Mouse (Mus musculus) c-Kit-positive CD71-negative TER-119-negative erythroid progenitor cells, embryonic 14.5 days (primary cell): ENCODE data around the gene Olfr1124.
"Not testable (repeated sequence)": the region's sequence is repeated elsewhere in the genome, so short reads cannot be mapped to it uniquely, and the experiment has no call there.

Experiments
- DNase-seq: peaks from one replicate; pipeline ENCODE4 v3.0.0-alpha.2; 2013; ENCODE audit warnings: low read depth

Olfr1124 gene

DNA sequence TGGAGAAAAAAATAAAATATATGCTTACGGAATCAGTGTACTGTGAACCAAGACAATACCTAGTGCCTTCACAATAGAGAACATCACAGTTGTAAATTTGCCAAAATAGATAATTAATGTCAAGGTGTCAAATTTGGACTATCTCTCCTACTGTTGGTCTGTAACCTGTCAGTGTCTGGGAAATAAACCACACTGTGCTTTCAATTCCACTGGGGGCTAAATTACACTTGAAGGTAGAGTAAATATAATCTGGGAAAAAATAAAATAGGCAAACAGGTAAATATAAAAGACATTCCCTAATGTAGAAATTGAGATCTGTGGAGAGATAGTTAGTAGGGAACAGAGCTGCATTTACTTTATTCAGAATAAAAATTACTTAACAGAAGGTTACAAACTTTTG is at the start of gene Olfr1124:
TSS of gene Olfr1124 (plus strand) at position 301 of the 400 bp plus-strand sequence.
- DNase-seq = no peak

DNA sequence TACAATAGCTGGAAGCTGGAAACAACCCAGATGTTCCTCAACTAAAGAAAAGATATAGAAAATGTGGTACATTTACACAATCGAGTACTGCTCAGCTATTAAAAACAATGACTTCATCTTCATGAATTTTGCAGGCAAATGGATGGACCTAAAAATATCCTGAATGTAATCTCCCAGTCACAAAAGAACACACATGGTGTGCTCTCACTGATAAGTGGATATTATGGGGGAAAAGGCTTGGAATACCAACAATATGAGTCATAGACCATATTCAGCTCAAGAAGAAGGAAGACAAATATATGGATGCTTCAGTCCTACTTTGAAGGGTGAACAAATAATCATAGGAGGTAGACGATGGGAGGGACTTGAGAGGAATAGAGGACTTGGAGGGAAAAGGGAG is 46.1 kb upstream of the Olfr1124 start:
- DNase-seq = no peak

- DNase-seq = no peak
Observed at GRCm38 (mm10) chr2:87385549-87385948, 44.5 kb upstream of the Olfr1124 start, which contains the start of gene Olfr1122. Gene Olfr1122, plus strand, starts transcription at chr2:87385849.

- not testable (repeated sequence) for DNase-seq
Observed at GRCm38 (mm10) chr2:87393605-87394004, 36.5 kb upstream of the Olfr1124 start.

GRCm38 (mm10) chr2:87394686-87395085 is 35.4 kb upstream of the Olfr1124 start:
- not testable (repeated sequence) for DNase-seq

DNA sequence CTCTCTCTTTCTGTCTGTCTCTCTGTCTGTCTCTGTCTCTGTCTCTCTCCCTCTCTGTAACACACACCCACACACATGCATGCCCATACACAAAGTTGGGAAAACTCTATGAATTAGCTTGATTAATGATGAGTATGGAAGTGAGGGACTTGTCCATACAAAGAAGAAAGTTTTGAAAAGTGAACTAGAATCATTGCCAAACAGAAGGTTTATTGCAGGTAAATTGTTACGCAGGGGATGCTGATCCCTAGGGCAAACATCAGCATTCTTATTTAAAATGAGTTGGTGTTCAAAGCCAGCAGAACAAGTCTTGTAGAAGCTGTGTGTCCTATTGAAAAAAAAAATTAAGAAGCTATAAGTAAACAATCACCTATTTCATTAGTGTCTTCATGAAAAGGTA is 13.7 kb upstream of the Olfr1124 start, which contains the start of gene Olfr1123:
TSS of gene Olfr1123 (plus strand) at position 301 of the 400 bp plus-strand sequence.
- no peak for DNase-seq

- DNase-seq = no peak
Observed at GRCm38 (mm10) chr2:87437731-87438130, 7.7 kb downstream of the Olfr1124 start.

GRCm38 (mm10) chr2:87453662-87454061 is 23.6 kb downstream of the Olfr1124 start, which contains the start of gene Olfr1126:
Gene Olfr1126, plus strand, starts transcription at chr2:87453962.
- DNase-seq = no peak

GRCm38 (mm10) chr2:87461769-87462168 is 31.7 kb downstream of the Olfr1124 start:
- DNase-seq = no peak

DNA sequence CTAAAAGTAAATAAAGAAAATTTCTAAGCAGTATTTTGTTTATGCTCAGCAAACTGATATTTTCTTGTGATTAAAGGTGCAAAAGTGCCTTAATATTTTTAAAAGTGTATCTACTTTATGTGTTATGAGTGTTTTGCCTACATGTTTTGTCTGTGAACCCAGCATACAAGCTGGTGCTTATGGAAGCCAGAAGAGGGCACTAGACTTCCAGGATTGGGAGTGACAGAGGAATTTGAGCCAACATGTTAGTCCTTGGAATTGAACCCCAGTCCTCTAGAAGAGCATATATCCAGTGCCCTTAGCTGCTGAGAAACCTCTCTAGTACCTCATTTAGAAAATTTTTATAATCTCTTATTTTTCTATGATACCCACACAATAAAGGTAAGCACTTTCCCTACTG is 50.1 kb downstream of the Olfr1124 start:
- no peak for DNase-seq

GRCm38 (mm10) chr2:87481158-87481557 is 51.1 kb downstream of the Olfr1124 start:
- DNase-seq = no peak

DNA sequence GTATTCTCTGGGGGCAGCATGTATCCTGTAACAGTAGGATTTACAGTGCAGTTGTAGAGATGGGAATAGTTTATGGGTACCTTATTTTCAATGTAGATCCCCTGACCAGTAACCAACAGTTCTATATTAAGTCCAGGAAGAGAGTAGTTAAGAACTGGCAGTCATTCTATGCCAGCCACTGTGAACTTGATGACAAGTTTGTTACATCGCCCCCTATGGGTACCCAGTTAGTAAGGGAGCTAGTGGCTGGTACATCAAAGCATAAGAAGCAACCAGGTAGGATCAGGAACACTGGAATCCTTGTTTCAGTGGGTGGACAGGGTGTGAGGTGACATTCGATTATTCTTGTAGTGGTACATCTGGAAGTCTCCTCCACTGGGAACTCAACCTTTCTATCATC is 52.2 kb downstream of the Olfr1124 start:
- no peak for DNase-seq
